Mouse (Mus musculus) G1E (cell line): ENCODE data around the gene Ccr8.
A peak's percentile ranks its signal among the peaks of the same experiment; 100 is the strongest.

Experiments used
- CTCF ChIP-seq: IDR thresholded peaks from 2 replicates; pipeline ENCODE4 v1.5.1; 2012; ENCODE audit warnings: low read depth, low read length, inconsistent platforms, mixed read lengths
- GATA1 ChIP-seq: IDR thresholded peaks from 2 replicates; pipeline ENCODE4 v1.6.1; 2012; ENCODE audit warnings: borderline replicate concordance, low read length, inconsistent platforms, mixed read lengths

- TF ChIP-seq CTCF (peak; percentile 26; the same call in 1 of the 2 replicates), GATA1 (no peak)
Measured at GRCm38 (mm10) chr9:120081247-120081646, 10.7 kb upstream of the Ccr8 start.
